Mouse (Mus musculus): ENCODE data around the gene Cisd2. TPM values are rescaled to one million over a fixed set of nuclear protein-coding genes. Genes with fewer than 3 reads are reported as not detected.

The Cisd2 gene
- 10 to 100 TPM; 44.1 to 49.3 TPM for total RNA-seq (2021)
- long read RNA-seq, experiment 1, transcript Cisd2-201 (3 exons, 3,361 nt) = major isoform, 64 of 73 reads
- long read RNA-seq, experiment 1, partial matches to known transcripts = 2 of 73 reads
- long read RNA-seq, experiment 1, other reads (novel, unspliced or antisense) = 7 of 73 reads
- long read RNA-seq, experiment 2, transcript Cisd2-201 (3 exons, 3,361 nt) = major isoform, 36 of 40 reads
- long read RNA-seq, experiment 2, partial matches to known transcripts = 0 of 40 reads
- long read RNA-seq, experiment 2, other reads (novel, unspliced or antisense) = 4 of 40 reads

DNA sequence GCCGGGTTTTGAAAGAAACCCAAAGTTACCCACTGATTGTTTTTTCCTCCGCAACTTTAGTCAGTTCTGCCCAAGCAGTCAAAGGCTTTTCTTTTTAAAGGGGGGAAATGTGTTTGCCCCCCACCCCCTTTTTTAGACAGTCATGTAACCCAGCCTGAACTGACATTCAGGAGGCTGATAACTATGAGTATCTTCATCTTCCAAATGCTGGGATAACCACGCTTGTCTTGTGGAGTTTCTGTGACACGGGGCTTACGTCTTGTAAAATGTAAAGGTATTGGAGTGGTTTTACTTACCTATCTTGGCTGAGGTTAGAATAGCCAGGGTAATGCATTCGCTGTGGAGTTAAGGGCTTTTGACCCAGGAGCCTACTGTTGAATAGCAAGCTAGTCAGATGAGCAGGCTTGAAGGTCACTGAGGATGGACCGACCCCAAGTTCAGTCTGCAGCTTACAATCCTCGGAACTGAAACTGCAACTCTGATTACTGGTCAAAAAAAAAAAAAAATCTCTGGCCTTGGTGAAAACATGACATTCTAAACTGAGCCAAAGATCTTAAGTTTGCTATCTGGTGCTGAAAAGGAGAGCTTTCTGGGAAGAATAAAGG, at the start of gene Cisd2:
TSS of gene Cisd2 (minus strand) at position 318 of the 605 bp plus-strand sequence.
- DNase-seq = no peak

DNA sequence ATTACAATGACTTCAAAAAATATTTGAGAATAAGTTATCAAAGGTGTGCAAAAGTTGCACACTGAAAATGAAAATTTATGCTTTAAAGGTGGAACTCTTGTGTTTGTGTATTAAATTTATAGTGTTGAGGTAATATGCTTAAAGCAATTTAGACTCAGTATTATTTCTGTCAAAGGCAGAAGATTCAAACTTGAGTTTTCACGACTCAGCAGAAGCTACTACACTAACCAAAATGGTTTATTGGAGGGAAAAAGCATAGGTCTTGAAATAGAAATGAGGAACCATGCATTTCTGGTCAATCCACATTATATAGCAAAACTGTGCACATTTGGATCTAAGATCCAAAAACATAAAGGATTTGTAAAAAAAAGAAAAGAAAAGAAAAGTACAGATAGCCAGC, 47.1 kb upstream of the Cisd2 start:
- no peak for DNase-seq

- peak; percentile 70 to 81 for DNase-seq
Measured at GRCm38 (mm10) chr3:135469974-135470373, 46.2 kb upstream of the Cisd2 start.

DNA sequence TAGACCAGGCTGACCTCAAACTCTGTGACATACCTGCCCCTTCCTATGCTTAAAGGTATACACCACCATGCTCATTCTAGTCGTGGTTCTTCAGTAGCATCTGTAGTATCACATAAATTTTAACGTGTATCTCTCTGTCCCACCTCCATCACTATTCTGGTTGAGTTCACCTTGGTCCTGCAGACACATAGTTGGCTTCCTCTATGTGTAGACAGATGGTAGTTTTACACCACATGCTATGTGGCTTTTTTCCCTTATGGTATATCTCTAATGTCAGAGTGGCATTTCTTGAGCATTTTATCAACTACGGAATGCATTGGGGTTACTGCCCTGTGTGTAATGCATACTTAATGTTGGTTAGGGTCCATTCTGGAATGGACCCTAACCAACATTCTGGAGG, 45.4 kb upstream of the Cisd2 start:
- DNase-seq = no peak

- DNase-seq = no peak
Measured at GRCm38 (mm10) chr3:135468402-135468801, 44.7 kb upstream of the Cisd2 start.

DNA sequence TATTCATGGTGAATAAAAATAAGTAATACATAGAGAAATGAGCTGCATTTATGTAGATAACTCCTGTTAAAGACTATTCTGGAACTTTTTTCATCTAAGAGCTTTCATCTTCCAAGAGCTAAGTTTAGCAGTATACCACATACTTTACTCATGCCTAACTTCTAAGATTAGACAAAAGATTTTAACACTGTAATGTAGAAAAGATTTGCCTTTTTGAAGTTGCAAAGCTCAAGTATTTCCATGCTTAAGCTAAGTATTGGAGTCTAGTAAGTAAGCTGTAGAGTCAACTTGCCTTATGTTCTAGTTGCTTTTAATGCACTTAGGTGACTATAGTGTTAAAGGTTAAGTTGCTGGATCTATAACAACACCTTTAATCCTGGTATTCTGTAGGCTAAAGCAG, 35.3 kb upstream of the Cisd2 start:
- no peak for DNase-seq

DNA sequence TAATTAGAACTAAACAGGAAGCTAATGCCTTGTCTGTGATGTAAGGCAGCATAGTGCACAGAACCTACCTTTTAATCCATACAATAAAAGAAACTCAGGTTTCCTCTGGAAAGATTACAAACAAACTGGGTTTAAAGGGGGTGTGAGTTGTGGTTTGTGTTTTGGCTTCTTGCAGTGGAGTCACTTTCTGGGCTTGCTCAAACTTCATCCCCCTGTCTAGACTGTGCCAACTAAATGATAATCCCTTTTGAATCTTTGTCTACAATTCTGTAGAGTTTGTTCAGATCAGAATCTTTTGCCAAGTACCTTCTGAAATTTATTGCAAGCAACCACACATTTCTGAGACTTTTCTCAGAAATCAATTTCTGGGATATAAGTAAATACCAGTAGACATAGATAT, 21.2 kb upstream of the Cisd2 start:
- DNase-seq = no peak

- peak in 1 of 2 experiments; percentile 29 for DNase-seq
Measured at GRCm38 (mm10) chr3:135440621-135441020, 16.9 kb upstream of the Cisd2 start.

GRCm38 (mm10) chr3:135440221-135440620, 16.5 kb upstream of the Cisd2 start:
- peak; percentile 31 to 50 for DNase-seq

DNA sequence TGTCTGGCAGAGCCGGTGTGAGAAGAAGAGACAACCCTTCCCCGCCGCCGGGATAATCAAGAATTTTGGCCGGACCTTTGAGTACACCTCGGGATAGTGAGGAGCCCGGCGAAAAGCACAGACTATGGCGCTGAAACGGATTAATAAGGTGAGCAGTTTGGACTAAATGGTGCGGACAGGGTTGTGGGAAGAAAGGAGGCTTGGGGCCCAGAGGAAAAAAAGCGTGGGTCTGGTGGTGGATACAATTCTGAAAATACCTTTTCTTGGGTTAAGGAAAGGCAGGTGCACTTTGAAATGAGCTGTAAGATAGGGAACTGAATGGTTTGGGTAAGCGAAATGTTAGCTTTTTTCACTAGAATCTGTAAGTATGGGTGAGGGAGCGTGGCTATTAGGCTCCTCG, 15.9 kb upstream of the Cisd2 start:
- no peak for DNase-seq

DNA sequence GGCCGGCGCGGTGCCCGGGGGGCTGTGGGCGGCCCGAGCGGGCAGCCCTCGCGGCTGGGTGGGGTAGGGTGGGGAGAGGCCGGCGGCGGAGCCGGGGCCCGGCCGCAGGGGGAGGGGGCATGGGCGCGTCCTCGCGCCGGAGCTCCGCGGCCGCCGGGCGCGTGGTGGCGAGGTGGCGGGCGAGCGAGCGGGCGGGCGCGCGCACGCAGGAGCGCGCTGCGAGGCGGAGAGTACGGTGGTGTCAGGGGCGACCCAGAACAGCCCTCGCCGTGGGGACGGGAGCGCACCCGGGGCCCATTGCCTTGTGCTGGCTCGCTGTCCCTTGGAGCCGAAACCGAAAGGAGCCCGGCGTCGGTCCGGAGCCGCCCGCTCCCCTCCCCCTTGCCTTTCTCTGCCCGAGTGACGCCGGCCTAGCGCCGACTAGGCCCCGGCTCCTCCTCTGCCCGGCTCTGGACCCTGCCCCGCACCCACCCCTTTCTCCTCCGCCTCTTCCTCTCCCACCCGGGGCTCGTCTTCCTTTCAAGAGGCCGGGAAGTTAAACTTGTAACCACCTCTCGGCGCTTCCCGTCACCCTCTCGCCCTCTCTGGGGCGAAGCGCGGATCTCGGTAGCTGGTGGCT, 15.3 kb upstream of the Cisd2 start:
- DNase-seq = peak; percentile 89 to 93

- peak; percentile 93 to 96 for DNase-seq
Measured at GRCm38 (mm10) chr3:135438531-135438912, 14.8 kb upstream of the Cisd2 start.

DNA sequence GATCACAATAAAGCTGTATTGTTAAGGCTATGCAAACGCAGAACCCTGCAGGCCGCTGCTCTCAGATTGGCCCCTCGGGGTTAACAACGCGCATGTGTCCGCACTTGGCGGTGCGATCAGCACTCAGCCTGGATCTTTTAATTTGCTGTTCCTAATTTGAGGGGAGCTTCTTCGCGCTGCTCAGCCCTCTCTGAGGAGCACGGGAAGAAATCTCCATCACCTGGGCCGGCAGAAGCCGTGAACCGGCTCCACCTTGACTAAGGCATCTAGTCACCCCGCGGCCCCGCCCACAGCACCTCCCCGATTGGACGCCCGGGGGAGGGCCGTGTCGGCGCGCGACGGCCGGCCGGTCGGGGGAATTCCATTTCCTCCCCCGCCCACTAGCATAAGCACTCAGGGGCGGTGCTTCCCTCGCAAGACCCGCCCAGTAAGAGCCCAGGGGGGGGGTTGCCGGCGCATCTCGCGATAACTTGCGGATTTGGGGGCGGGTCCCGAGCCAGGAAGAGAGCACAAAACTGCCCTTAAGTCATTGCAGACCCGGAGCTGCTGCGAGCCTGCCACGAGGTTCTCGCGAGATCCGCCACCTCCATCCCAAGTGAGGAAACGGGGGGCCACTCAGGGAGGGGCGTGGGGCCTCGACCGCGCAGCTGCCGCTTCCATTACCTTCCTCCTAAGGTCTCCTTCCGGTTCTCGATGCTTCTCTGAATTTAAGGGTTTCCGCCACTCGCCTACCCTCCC, 14.2 kb upstream of the Cisd2 start, which contains the start of gene Ube2d3:
TSS of gene Ube2d3 (plus strand) at position 392 of the 738 bp plus-strand sequence.
- DNase-seq = peak; percentile 98 to 100

DNA sequence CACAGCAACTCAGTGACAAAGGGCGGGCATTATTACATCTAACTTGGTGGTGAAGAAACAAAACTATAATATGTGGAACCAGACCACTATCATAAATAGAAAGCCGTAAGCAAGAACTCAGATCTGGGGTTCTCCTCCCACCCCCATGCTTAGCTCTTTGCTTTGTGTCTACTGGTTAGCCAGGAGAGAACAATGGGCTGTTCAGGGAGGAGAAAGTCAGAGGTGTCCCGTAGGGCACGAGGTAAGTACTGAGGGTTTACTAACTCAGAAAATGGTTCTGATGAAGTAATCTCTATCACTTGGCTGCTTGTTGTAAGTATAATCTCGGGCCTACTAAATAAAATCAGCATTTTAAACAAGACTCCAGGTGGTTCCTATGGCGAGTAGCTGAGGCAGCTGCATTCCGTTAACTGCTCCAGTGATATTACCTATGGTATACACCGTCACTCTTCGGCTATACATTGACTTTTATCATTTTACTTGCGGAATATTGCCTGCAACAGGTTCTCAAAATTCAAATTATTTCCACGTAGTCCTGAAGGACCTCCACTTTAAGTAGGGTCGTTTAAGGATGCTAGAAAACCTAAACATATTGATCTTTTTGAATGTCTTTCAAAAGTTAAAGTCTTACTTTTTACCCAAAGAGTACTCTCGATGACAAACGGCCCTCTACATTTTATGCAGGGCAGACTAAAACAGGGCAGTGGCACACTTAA, 13.3 kb upstream of the Cisd2 start:
- no peak for DNase-seq

DNA sequence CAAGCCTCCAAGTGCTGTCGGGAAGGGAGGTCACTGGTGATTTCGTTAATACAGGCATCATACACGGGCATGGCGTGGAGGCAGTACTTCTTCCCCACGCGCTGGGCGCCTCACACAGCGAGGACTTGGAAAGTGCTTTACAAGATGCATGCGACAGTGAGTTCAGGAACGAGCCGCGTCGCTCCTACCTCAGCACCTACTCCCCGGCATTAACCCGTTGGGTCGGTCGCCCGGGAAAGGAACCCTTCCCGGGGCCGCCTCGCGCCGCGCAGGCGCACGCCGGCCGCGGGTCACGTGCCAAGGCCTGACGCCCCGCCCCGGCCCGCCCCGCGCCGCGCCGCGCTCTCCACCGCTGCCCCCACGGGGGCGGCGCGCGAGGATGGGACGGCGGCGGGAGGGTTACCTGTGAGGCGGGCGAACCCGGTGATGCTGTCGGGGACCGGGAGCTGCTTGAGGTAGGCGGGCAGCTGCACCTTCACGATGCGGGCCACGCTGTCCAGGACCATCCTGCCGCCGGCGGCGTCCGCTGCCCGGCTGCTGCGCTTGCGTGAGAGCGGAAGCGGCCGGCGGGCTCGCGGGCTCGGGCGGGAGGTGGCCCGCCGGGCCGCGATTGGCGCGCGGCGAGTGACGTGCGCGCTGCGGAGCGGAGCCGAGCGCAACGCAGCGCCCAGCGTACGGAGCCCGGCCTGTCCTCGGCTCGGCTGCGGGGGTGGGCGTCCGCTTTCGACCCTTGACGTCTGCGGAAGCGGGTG, 693 bp downstream of the Cisd2 start:
- peak; percentile 90 to 92 for DNase-seq

DNA sequence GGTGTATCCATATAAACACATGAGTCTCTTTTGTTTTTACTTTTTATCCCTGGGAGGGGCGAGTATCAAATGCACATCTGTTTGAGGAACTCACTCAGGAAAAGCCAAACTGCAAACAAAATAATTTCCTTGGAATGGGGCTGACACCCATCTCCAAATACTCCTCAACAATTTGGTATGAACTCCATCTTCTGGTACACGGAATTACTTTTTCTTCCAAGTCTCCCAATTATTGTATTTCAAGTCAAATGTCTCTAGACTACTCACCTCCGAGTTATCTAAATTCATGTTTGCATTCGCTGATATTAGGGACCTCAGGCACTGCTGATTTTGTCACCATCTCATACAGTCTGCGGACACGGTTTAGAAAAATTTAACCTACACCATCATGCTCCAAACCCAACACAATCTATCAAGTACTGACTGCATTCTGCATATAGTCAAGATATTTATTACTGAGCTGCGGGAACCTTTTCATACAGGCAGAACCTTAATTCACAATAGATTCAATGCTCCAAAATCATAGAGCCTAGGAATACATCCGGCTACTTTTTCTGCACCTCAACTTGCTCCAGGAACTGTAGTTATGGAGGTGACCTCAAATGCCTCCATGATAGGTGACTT, 1.4 kb downstream of the Cisd2 start:
- DNase-seq = no peak

- DNase-seq = no peak
Measured at GRCm38 (mm10) chr3:135421310-135421594, 2.5 kb downstream of the Cisd2 start.

DNA sequence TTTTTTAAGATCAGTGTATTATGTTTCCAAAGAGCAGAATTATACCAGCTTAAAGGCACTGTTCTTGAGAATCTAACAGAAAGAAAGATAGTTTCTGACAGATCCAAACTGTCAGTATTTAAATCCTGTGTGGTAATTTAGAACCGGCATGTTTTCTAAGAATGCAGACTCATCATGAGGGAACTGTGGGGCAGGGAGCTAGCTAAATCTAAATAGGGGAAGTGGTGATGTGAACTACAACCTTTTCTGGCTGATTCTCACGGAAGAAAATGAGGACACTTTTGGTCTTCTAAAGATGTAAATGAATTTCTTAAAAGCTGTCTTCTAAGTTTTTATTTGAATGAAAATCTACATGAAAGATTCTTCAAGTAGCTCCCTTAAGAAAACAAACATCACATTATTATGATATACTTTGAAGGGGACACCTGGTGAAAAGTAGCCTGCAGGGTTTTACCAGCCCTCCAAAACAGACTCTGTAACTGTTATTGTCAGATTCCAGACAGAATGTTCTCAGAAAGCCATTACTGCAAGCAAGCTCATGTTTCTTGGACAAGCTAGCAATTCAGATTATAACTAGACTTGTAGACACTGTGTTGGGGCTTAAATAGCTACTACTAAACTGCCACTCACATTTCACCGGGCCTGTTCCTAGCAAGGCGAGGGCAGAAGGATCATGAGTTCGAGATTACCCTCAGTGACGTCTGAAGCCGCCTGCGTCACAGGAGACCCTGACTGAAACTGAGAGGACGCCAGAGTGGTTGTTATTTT, 3.0 kb downstream of the Cisd2 start:
- DNase-seq = no peak

DNA sequence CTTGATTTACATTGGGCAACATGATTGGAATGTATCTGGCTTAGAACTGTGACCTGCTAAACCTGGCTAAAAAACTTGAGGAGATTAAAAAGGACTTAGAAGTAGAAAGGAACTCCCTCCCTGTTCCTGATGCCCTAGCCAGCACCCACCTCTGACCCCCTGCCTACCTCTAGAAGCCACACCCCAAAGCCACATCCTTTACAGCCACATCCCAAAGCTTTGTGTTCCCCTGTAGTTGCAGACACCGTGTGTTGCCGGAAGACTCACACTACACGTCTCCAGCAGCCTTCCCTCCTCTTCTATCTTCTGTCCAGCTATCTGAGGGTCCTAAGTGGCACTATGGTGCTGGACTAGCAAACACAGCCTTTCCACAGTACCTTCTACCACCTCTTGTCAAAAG, 5.9 kb downstream of the Cisd2 start:
- no peak for DNase-seq

GRCm38 (mm10) chr3:135417245-135417644, 6.5 kb downstream of the Cisd2 start:
- DNase-seq = no peak
